Mouse (Mus musculus) heart, postnatal 0 days (tissue): Measurements from ENCODE around the gene Sprr2a2. TPM values are rescaled to one million over a fixed set of nuclear protein-coding genes. Genes with fewer than 3 reads are reported as not detected.
"Not testable (repeated sequence)": the region's sequence is repeated elsewhere in the genome, so short reads cannot be mapped to it uniquely, and the experiment has no call there.

Source experiments
- ATAC-seq: fragments of 200-750 bp; cut with Nextera tagmentation; 2 replicates; pipeline ENCODE4 v1.8.0; 2017; ENCODE audit warnings: low read depth, moderate number of reproducible peaks, moderate library complexity; ENCODE audit not compliant: insufficient read depth
- DNase-seq: peaks from one replicate; pipeline ENCODE4 v3.0.0-alpha.2; 2016; ENCODE audit warnings: low spot score
- H3K27ac ChIP-seq: fragments of 300-500 bp; sonication (generic); 2 replicates; pipeline ENCODE4 v1.5.1; 2014; ENCODE audit warnings: low read depth, mild to moderate bottlenecking
- H3K27me3 ChIP-seq: fragments of 300-500 bp; sonication (generic); 2 replicates; pipeline ENCODE4 v1.6.1; 2014; ENCODE audit warnings: low read length, mixed read lengths; ENCODE audit not compliant: control insufficient read depth, insufficient read depth
- H3K36me3 ChIP-seq: fragments of 300-500 bp; sonication (generic); replicated peaks from 2 replicates; pipeline ENCODE4 v1.6.1; 2014; ENCODE audit warnings: low read length, mixed read lengths; ENCODE audit not compliant: control insufficient read depth, insufficient read depth
- H3K4me1 ChIP-seq: fragments of 300-500 bp; sonication (generic); 2 replicates; pipeline ENCODE4 v1.6.1; 2014; ENCODE audit warnings: antibody characterized with exemption; ENCODE audit not compliant: control insufficient read depth, insufficient read depth
- H3K4me2 ChIP-seq: fragments of 300-500 bp; sonication (generic); 2 replicates; pipeline ENCODE4 v1.6.1; 2014; ENCODE audit warnings: low read depth, mild to moderate bottlenecking, low read length, moderate library complexity
- H3K4me3 ChIP-seq: fragments of 300-500 bp; sonication (generic); 2 replicates; pipeline ENCODE4 v1.5.1; 2014; ENCODE audit warnings: low read depth, low read length
- H3K9ac ChIP-seq: fragments of 300-500 bp; sonication (generic); replicated peaks from 2 replicates; pipeline ENCODE4 v1.6.1; 2014; ENCODE audit warnings: low read depth, low read length, mixed read lengths
- H3K9me3 ChIP-seq: fragments of 300-500 bp; sonication (generic); replicated peaks from 2 replicates; pipeline ENCODE4 v1.6.1; 2016; ENCODE audit warnings: low read length; ENCODE audit not compliant: control insufficient read depth
- WGBS: fragments of 180-500 bp; shearing (Covaris S2); extraction: QIAGEN DNeasy Blood & Tissue Kit; methylation state at CpG from one replicate; pipeline ENCODE4 v1.1.7; 2014; 5-methylcytosine and 5-hydroxymethylcytosine counted together
- polyA plus RNA-seq: library from polyadenylated mRNA; unstranded; fragments of >200 nt; fragmentation: Nextera tagmentation; extraction: Ambion mirVana; gene quantifications from 2 replicates; pipeline ENCODE4 v1.2.1, GENCODE M21; 2015
- total RNA-seq: library from RNA; depleted of rRNA; stranded (reverse); fragments of >200 nt; gene quantifications from 2 replicates; pipeline ENCODE4 v1.2.3, GENCODE M21; 2014; ENCODE audit warnings: low replicate concordance

Sprr2a2 gene
- total and polyA plus RNA-seq, 2 experiments from 2014 or later: 12.1 to 38.9 TPM

DNA sequence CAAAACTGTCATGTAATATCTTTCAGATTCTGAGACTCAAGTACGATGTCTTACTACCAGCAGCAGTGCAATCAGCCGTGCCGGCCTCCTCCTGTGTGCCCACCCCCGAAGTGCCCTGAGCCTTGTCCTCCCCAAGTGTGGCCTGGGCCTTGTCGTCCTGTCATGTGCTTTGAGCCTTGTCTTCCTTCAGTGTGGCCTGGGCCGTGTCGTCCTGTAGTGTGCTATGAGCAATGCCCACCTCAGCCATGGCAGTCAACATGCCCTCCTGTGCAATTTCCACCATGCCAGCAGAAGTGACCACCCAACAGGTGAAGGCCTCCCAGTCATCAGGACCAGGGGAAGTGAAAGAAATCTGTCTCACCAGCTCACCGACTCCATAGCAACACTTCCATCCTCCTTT is 38.1 kb downstream of the Sprr2a2 start:
- not testable (repeated sequence) for H3K27me3 ChIP-seq, H3K4me1 ChIP-seq, H3K9ac ChIP-seq, H3K4me3 ChIP-seq, H3K36me3 ChIP-seq, H3K27ac ChIP-seq, H3K9me3 ChIP-seq, H3K4me2 ChIP-seq, DNase-seq
- ATAC-seq: peak; percentile 44; the same call in 1 of the 2 replicates
- no CpG with 5 or more reads among the region's 8 CpGs for WGBS

DNA sequence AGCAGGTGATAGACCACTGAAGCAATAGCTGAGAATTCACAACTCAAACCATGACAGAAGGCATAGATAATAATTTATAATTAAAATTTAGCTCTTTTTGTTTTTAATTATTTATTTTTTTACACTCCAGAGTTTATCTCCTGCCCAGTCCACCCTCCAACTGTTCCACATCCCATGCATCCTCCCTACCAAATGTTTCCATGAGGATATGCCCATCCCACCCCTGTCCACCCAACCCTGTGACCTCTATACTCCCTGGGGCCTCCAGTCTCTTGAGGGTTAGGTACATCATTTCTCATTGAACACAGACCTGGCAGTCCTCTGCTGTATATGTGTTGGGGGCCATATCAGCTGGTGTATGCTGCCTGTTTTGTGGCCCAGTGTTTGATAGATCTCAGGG is 42.8 kb downstream of the Sprr2a2 start:
- not testable (repeated sequence) for H3K27me3 ChIP-seq, H3K36me3 ChIP-seq, H3K4me1 ChIP-seq, H3K4me3 ChIP-seq, H3K4me2 ChIP-seq, DNase-seq, H3K9me3 ChIP-seq, ATAC-seq, H3K9ac ChIP-seq, H3K27ac ChIP-seq

DNA sequence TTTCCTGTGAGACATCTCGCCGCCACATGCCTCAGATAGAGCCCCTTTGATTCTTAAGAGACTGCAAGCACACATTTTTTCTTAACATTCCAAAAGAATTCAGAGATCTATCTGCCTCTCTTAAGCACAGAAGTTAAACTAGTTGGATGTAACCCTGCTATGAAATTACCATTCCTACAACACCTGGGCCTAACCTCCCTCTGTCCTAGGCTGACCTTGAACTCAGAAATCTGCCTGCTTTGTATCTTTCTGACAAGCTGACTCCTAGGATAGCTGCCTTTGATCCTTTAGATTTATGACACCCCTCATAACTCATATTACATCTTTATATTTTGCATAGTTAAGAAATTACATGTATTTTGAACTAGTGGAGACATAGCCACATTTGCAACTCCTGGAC is 47.7 kb downstream of the Sprr2a2 start:
- H3K4me2 ChIP-seq, DNase-seq, H3K36me3 ChIP-seq, ATAC-seq, H3K9ac ChIP-seq, H3K9me3 ChIP-seq, H3K4me3 ChIP-seq, H3K27ac ChIP-seq, H3K4me1 ChIP-seq, H3K27me3 ChIP-seq: not testable (repeated sequence)
- WGBS: no CpG with 5 or more reads among the region's 2 CpGs

DNA sequence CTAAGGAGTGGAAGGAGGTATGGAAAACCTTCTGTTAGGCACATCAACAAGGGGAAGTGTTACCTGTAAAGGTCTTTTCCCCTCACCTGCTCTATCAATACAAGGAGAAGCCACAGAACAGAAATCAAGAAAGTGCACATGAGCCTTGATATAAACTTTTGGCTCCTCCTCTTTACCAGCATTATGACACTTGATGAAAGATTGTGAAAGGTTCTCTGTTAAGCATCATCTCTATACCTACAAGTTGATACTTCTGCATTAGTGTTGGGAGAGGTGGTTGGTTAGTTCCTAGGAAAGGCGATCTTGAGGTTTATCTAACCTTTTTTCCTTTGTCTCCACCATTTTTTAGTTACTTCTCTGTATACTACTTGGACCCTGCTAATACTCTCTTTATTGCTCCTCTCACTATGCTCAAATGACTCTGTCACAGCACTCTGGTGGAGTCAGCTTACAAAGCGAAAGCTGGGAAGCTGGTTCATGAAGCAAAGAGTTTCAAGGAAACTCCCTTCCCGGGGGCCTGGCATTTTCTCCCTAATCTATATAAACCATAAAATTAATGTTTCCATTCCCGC is 55.8 kb downstream of the Sprr2a2 start:
- not testable (repeated sequence) for H3K9me3 ChIP-seq, H3K4me2 ChIP-seq, ATAC-seq, DNase-seq, H3K36me3 ChIP-seq, H3K27ac ChIP-seq, H3K4me1 ChIP-seq, H3K27me3 ChIP-seq, H3K4me3 ChIP-seq, H3K9ac ChIP-seq
- WGBS: no CpG with 5 or more reads among the region's 4 CpGs

DNA sequence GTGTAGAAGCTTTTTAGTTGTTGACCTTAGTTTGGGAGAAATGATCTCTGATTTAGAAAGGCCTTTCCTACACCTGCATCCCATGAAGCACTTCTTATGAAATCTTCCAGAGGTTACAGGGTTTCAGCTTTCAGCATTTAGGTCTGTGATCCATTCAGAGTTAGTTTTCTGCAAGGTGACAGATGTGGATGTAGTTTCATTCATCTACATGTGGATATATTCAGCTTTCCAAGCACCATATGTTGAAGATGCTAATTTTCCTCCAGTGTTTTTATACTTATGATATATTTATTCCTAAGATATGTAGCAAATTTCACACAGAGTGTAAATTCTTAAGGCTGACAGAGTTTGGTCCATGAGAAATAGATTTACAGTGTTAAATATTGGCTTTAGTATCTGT is 57.8 kb downstream of the Sprr2a2 start:
- DNase-seq, H3K27me3 ChIP-seq, H3K27ac ChIP-seq, H3K4me2 ChIP-seq, H3K9ac ChIP-seq, H3K4me3 ChIP-seq, ATAC-seq, H3K36me3 ChIP-seq, H3K4me1 ChIP-seq, H3K9me3 ChIP-seq: not testable (repeated sequence)

DNA sequence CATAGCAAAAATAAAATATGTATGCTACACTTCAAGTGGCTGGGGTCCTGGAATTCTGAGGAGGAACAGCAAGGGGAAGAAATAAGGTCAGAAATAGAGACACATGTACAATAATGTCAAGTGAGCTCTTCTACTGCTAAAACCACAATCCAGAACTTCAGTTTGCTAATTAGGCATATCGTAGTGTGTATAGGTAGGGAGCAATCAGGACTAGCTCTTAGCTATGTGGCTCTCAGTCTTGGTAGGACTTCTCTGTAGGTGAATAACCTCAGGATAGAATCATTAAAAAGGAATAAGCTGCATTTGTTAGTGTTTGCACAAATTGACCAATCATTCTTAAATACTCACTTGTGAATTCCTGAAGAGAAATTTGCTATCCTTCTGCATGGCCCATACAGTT is 58.3 kb downstream of the Sprr2a2 start:
- not testable (repeated sequence) for H3K4me2 ChIP-seq, H3K27ac ChIP-seq, H3K9me3 ChIP-seq, H3K27me3 ChIP-seq, H3K9ac ChIP-seq, H3K36me3 ChIP-seq, H3K4me3 ChIP-seq, ATAC-seq, DNase-seq, H3K4me1 ChIP-seq
- WGBS: no CpG with 5 or more reads among the region's 1 CpGs

DNA sequence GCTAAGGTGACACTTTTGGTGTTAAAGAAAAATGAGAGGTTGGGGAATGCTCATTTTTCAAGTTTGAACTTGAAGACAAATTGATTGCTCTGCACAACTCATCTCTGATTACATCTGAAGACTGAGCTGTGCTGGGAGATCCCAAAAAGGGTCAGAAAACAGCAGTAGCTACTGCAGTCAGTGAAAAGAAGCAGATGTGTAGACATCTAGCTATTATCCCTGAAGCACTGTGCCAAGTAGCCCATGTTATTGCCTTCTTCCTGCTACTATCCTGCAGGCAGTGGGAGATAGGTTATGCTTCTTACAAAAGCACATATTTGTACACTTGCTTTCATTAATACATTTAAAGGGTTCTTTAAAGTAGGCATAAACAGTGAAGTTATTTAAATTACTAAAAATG is 63.9 kb downstream of the Sprr2a2 start:
- not testable (repeated sequence) for H3K27ac ChIP-seq, DNase-seq, H3K36me3 ChIP-seq, H3K4me2 ChIP-seq, H3K4me3 ChIP-seq, H3K9ac ChIP-seq, H3K4me1 ChIP-seq, H3K27me3 ChIP-seq, ATAC-seq, H3K9me3 ChIP-seq

DNA sequence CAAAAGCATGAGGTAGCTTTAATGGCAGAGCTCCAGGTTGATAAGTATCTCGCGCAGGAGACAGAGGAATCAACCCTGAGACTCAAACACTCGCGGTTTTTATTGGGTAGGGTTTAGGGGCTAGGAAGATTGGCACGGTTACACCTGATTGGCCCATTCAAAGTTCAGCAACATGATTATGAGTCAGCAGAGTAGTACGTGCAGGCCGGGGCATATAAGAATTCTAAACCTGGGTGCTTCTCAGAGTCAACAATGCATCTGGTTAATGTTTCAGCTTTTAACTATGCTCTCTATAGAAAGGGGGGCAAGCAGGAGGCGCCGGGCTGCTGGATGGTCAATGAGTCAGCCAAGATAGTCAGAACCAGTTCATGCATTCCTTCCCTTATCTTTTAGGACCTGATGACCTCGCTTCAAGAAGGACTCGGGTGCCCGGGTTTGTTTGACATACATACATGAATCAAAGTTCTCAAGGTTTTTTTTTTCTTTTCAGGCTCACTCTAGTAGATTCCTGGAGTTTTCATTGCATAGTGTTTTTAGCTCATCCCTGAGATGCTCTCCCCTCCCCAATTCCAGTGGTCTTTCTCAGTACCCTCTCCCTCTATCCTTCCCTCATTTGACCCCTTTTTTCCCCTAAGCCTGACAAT is 65.4 kb downstream of the Sprr2a2 start:
- H3K36me3 ChIP-seq, H3K27ac ChIP-seq, H3K9ac ChIP-seq, H3K27me3 ChIP-seq, H3K4me1 ChIP-seq, H3K4me3 ChIP-seq, DNase-seq, H3K4me2 ChIP-seq, H3K9me3 ChIP-seq: not testable (repeated sequence)
- WGBS: 14% methylated on average over 5 of the region's 12 CpGs
- peak; percentile 31 for ATAC-seq

DNA sequence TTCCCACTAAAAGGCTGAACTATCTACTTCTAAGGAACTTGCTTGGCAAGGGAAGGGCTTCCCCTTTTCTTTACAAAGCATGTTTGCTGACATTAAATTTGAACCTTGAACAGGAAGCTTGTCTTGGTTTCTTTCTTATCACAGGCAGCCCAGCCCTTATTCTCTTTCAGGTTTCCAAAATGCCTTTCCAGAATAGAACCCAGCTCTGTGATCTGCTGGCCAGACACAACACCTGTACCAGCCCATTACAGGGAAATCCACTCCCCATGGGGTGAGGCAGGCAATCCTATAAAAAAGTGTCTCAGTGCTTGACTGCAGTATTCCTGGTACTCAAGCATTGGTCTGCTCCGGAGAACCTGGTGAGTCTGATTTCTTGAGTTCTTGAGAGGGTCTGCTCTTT is 69.4 kb downstream of the Sprr2a2 start, which contains the start of gene Sprr2a3:
TSS of gene Sprr2a3 (plus strand) at position 317 of the 400 bp plus-strand sequence.
- H3K27me3 ChIP-seq, H3K9ac ChIP-seq, H3K4me1 ChIP-seq, H3K9me3 ChIP-seq, H3K4me3 ChIP-seq, ATAC-seq, H3K36me3 ChIP-seq, H3K4me2 ChIP-seq, H3K27ac ChIP-seq, DNase-seq: not testable (repeated sequence)
- 79% methylated on average over 1 of the region's 1 CpGs for WGBS
